Comparison of ENCODE assay signal across 8 mouse cellular contexts in the genomic region with DNA sequence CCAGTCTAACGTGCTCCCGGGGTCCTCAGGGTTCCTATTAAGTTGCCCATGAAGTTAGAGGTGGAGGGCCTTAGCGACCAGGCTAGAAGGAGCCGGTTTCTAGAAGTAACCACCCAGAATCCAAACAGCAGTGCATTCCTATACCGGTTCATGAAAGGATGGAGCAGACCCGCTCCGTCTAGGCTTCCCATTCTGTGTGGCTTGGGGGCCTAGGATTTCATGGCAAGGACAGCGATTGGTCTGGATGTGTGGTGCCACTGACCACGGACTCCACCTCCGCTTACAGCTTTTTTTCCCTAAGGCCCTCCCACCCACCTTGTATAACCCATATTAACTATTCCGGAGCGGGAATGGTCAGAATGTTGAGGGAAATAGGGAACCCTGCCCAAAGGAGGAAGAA. TPM values are rescaled to one million over a fixed set of nuclear protein-coding genes. Genes with fewer than 3 reads are reported as not detected.
DNase-seq lines count a peak whose midpoint lies in the region; ATAC-seq and TF ChIP-seq lines count a peak whose summit lies in the region.

No protein-coding gene starts in this region.

- H3K36me3 ChIP-seq in testis, adult 2 months (ENCODE audit: control insufficient read depth, insufficient read depth, low read length), result no peaks in the 10 kb centered on the region
- H3K36me3 ChIP-seq in hindbrain, embryonic 12.5 days, result peaks cover 42% of the 10 kb centered on the region
- peaks cover 45% of the 10 kb centered on the region for H3K36me3 ChIP-seq in liver, embryonic 15.5 days (replicated peaks)
- peaks cover 37% of the 10 kb centered on the region for H3K36me3 ChIP-seq in neural tube, embryonic 15.5 days

- no peaks in the 10 kb centered on the region for H3K27me3 ChIP-seq in testis, adult 2 months (ENCODE audit: control insufficient read depth, insufficient read depth, low read length)
- no peaks in the 10 kb centered on the region for H3K27me3 ChIP-seq in hindbrain, embryonic 12.5 days
- H3K27me3 ChIP-seq in liver, embryonic 15.5 days, result no peaks in the 10 kb centered on the region
- H3K27me3 ChIP-seq in neural tube, embryonic 15.5 days (replicated peaks), result no peaks in the 10 kb centered on the region

- H3K27ac ChIP-seq in testis, adult 2 months (ENCODE audit: control insufficient read depth, insufficient read depth, low read depth, low read length), result peak overlapping the region; percentile 76
- peak overlapping the region; percentile 95 for H3K27ac ChIP-seq in hindbrain, embryonic 12.5 days
- peak overlapping the region; percentile 88 for H3K27ac ChIP-seq in liver, embryonic 15.5 days (replicated peaks)
- H3K27ac ChIP-seq in neural tube, embryonic 15.5 days (replicated peaks), result peak overlapping the region; percentile 98

- no peak for ATAC-seq in hindbrain, embryonic 12.5 days (ENCODE audit: low FRiP score)
- no peak for ATAC-seq in liver, embryonic 15.5 days (ENCODE audit: insufficient read depth)
- peak; percentile 19; the same call in 1 of the 2 replicates for ATAC-seq in neural tube, embryonic 15.5 days (ENCODE audit: low FRiP score)

- H3K4me3 ChIP-seq in testis, adult 2 months (ENCODE audit: control insufficient read depth, low read depth, low read length), result peak overlapping the region; percentile 83
- H3K4me3 ChIP-seq in hindbrain, embryonic 12.5 days, result peak overlapping the region; percentile 79
- peak overlapping the region; percentile 73 for H3K4me3 ChIP-seq in liver, embryonic 15.5 days (replicated peaks)
- peak overlapping the region; percentile 91 for H3K4me3 ChIP-seq in neural tube, embryonic 15.5 days (replicated peaks)

- no peaks in the 10 kb centered on the region for H3K9me3 ChIP-seq in hindbrain, embryonic 12.5 days (replicated peaks)
- no peaks in the 10 kb centered on the region for H3K9me3 ChIP-seq in liver, embryonic 15.5 days (replicated peaks)
- no peaks in the 10 kb centered on the region for H3K9me3 ChIP-seq in neural tube, embryonic 15.5 days (replicated peaks)

- TF ChIP-seq CTCF in testis, adult 2 months (IDR thresholded peaks at IDR 0.05; ENCODE audit: control insufficient read depth, insufficient read depth, insufficient replicate concordance, low read depth, low read length), result no peak

- DNase-seq in adrenal gland, adult (ENCODE audit: inconsistent age in 2 of 2, low spot score in 1 of 2), result peak; percentile 75 to 90
- no peak for DNase-seq in adrenal gland, postnatal 4 days (ENCODE audit: low spot score in 2 of 2)
- no peak for DNase-seq in testis, postnatal 14 days (ENCODE audit: low spot score)
- no peak for DNase-seq in cerebellum, adult 9-11 months

- H3K9ac ChIP-seq in hindbrain, embryonic 12.5 days, result peak overlapping the region; percentile 89
- H3K9ac ChIP-seq in liver, embryonic 15.5 days, result peak overlapping the region; percentile 82
- H3K9ac ChIP-seq in neural tube, embryonic 15.5 days (replicated peaks), result peak overlapping the region; percentile 97

- TF ChIP-seq POLR2A in testis, adult 2 months (IDR thresholded peaks at IDR 0.05; ENCODE audit: control insufficient read depth, low read depth, low read length), result peak; percentile 41; the same call in 1 of the 2 replicates

- peak overlapping the region; percentile 71 for H3K4me2 ChIP-seq in hindbrain, embryonic 12.5 days (replicated peaks)
- peak overlapping the region; percentile 90 for H3K4me2 ChIP-seq in liver, embryonic 15.5 days
- peak overlapping the region; percentile 74 for H3K4me2 ChIP-seq in neural tube, embryonic 15.5 days

- peaks cover 13% of the 10 kb centered on the region for H3K4me1 ChIP-seq in testis, adult 2 months (ENCODE audit: control insufficient read depth, insufficient read depth, low read length)
- H3K4me1 ChIP-seq in hindbrain, embryonic 12.5 days, result peaks cover 34% of the 10 kb centered on the region
- peaks cover 46% of the 10 kb centered on the region for H3K4me1 ChIP-seq in liver, embryonic 15.5 days (replicated peaks)
- peaks cover 58% of the 10 kb centered on the region for H3K4me1 ChIP-seq in neural tube, embryonic 15.5 days

- WGBS in hindbrain, embryonic 12.5 days, result 8% methylated on average over 12 of the region's 12 CpGs
- 41% methylated on average over 12 of the region's 12 CpGs for WGBS in liver, embryonic 15.5 days (ENCODE audit: insufficient replicate concordance)
- WGBS in neural tube, embryonic 15.5 days, result 7% methylated on average over 12 of the region's 12 CpGs

RNA-seq across cellular contexts. Expression of gene Fads1, which starts 1.4 kb away (rescaled TPM):
- 100 to 1,000 TPM; 225 to 254 TPM for total RNA-seq in adrenal gland, postnatal 4 days (2021)
- 32.6 and 35.4 TPM in 2 replicates for polyA plus RNA-seq in testis, adult 2 months (2012; rRNA removed)
- polyA plus RNA-seq in hindbrain, embryonic 12.5 days (2016; fragmentation: Nextera tagmentation; extraction: Ambion mirVana), result 175 and 183 TPM in 2 replicates
- polyA plus RNA-seq in liver, embryonic 15.5 days (2015; fragmentation: Nextera tagmentation; extraction: Ambion mirVana), result 73.6 and 80.7 TPM in 2 replicates
- 146 and 157 TPM in 2 replicates for polyA plus RNA-seq in neural tube, embryonic 15.5 days (2015; fragmentation: Nextera tagmentation; extraction: Ambion mirVana)

RNA-seq across cellular contexts. Expression of gene Tmem258, which starts 19.7 kb away (rescaled TPM):
- total RNA-seq in adrenal gland, postnatal 4 days (2021), result 100 to 1,000 TPM; 161 to 182 TPM
- polyA plus RNA-seq in testis, adult 2 months (2012; rRNA removed), result 329 and 331 TPM in 2 replicates
- 313 and 342 TPM in 2 replicates for polyA plus RNA-seq in hindbrain, embryonic 12.5 days (2016; fragmentation: Nextera tagmentation; extraction: Ambion mirVana)
- polyA plus RNA-seq in liver, embryonic 15.5 days (2015; fragmentation: Nextera tagmentation; extraction: Ambion mirVana), result 254 and 296 TPM in 2 replicates
- polyA plus RNA-seq in neural tube, embryonic 15.5 days (2015; fragmentation: Nextera tagmentation; extraction: Ambion mirVana), result 353 and 355 TPM in 2 replicates

RNA-seq across cellular contexts. Expression of gene Fen1, which starts 19.9 kb away (rescaled TPM):
- total RNA-seq in adrenal gland, postnatal 4 days (2021), result 10 to 100 TPM; 32.9 to 35.8 TPM
- polyA plus RNA-seq in testis, adult 2 months (2012; rRNA removed), result 28.7 and 29.7 TPM in 2 replicates
- 60.3 and 62.4 TPM in 2 replicates for polyA plus RNA-seq in hindbrain, embryonic 12.5 days (2016; fragmentation: Nextera tagmentation; extraction: Ambion mirVana)
- 136 and 142 TPM in 2 replicates for polyA plus RNA-seq in liver, embryonic 15.5 days (2015; fragmentation: Nextera tagmentation; extraction: Ambion mirVana)
- polyA plus RNA-seq in neural tube, embryonic 15.5 days (2015; fragmentation: Nextera tagmentation; extraction: Ambion mirVana), result 22.8 and 42.1 TPM in 2 replicates

RNA-seq across cellular contexts. Expression of gene Myrf, which starts 56.5 kb away (rescaled TPM):
- total RNA-seq in adrenal gland, postnatal 4 days (2021), result 1 to 10 TPM; 6.2 to 9.1 TPM
- 3.2 and 3.9 TPM in 2 replicates for polyA plus RNA-seq in testis, adult 2 months (2012; rRNA removed)
- polyA plus RNA-seq in hindbrain, embryonic 12.5 days (2016; fragmentation: Nextera tagmentation; extraction: Ambion mirVana), result 1.3 and 1.9 TPM in 2 replicates
- 2.6 and 3.2 TPM in 2 replicates for polyA plus RNA-seq in liver, embryonic 15.5 days (2015; fragmentation: Nextera tagmentation; extraction: Ambion mirVana)
- polyA plus RNA-seq in neural tube, embryonic 15.5 days (2015; fragmentation: Nextera tagmentation; extraction: Ambion mirVana), result 0.79 and 1.7 TPM in 2 replicates

Comparison
In these comparisons a context has a peak if more than half of its experiments do, and no peak if none do; other contexts are left out.
1. DNase-seq: peak in adrenal gland, adult (2 of 2); none in adrenal gland, postnatal 4 days (0 of 2), testis, postnatal 14 days (single experiment) and cerebellum, adult 9-11 months (single experiment).
2. Peak in every context shown above with its lines, with median percentiles within 50 percentile points of each other: H3K27ac ChIP-seq, H3K4me3 ChIP-seq, H3K4me2 ChIP-seq and H3K9ac ChIP-seq.